Mouse (Mus musculus) cerebellum, adult 2 months (tissue): Measurements from ENCODE around the gene Tac4. TPM values are rescaled to one million over a fixed set of nuclear protein-coding genes. Genes with fewer than 3 reads are reported as not detected.
A peak's percentile ranks its signal among the peaks of the same experiment; 100 is the strongest.

Experiments
- DNase-seq, 2 experiments: peaks; one replicate each; pipeline ENCODE4 v3.0.0; 2021
- H3K27ac ChIP-seq: fragments of 200-500 bp; 2 replicates; pipeline ENCODE4 v1.5.1; 2012; ENCODE audit warnings: low read length, control low read depth, inconsistent platforms; ENCODE audit not compliant: insufficient read depth
- H3K27me3 ChIP-seq: fragments of 200-500 bp; 2 replicates; pipeline ENCODE4 v1.6.1; 2012; ENCODE audit warnings: inconsistent platforms, mild to moderate bottlenecking, low read length, moderate library complexity; ENCODE audit not compliant: control insufficient read depth, insufficient read depth
- H3K4me1 ChIP-seq: fragments of 200-500 bp; 2 replicates; pipeline ENCODE4 v1.6.1; 2011; ENCODE audit warnings: low read length; ENCODE audit not compliant: control insufficient read depth, insufficient read depth
- H3K4me3 ChIP-seq: fragments of 200-500 bp; replicated peaks from 2 replicates; pipeline ENCODE3; 2011; ENCODE audit warnings: mild to moderate bottlenecking, low read depth, low read length, control low read depth; ENCODE audit not compliant: insufficient read depth
- CTCF ChIP-seq: fragments of 200-500 bp; IDR thresholded peaks from 2 replicates; pipeline ENCODE4 v1.5.1; 2011; ENCODE audit warnings: low read depth, mild to moderate bottlenecking, control low read depth, low read length, moderate library complexity, borderline replicate concordance; ENCODE audit not compliant: insufficient read depth
- POLR2A ChIP-seq: fragments of 200-500 bp; IDR thresholded peaks from 2 replicates; pipeline ENCODE4 v1.6.1; 2011; ENCODE audit warnings: low read length, control low read depth, borderline replicate concordance; ENCODE audit not compliant: insufficient read depth
- WGBS: fragments of 180-500 bp; shearing (Covaris S2); methylation state at CpG from one replicate; pipeline ENCODE4 v1.1.7; 2018; 5-methylcytosine and 5-hydroxymethylcytosine counted together
- polyA plus RNA-seq: library from polyadenylated mRNA; depleted of rRNA; stranded (reverse); fragments of >200 nt; gene quantifications from 2 replicates; pipeline ENCODE4 v1.2.3, GENCODE M21; 2012

Gene Tac4
- polyA plus RNA-seq, 1 experiment: 0.26 TPM

DNA sequence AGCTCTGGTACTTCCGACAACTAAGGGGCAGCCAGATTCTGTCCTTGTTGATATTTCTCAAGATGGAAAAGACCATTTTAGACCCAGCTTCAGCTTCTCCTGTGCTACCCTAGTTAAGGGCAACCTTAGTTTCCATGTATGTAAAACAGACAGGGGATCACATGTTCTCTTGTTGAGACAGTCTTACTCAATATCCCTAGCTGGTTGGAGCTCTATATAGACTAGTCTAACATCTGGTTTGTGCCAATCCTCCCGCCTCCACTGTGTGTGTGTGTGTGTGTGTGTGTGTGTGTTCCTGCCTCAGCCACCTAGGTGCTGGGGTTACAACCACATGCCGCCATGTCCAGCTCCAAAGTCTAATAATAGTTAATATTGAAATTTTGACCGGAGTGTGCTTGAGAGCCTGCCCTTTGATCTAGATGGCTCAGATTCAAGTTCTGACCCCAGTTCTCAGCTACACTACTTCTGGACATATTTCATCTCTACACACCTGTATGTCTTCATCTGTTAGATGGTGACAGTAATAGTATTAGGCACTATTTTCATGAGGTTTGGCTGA, 3.2 kb downstream of the Tac4 start:
- H3K4me3 ChIP-seq: no peak overlapping the region

DNA sequence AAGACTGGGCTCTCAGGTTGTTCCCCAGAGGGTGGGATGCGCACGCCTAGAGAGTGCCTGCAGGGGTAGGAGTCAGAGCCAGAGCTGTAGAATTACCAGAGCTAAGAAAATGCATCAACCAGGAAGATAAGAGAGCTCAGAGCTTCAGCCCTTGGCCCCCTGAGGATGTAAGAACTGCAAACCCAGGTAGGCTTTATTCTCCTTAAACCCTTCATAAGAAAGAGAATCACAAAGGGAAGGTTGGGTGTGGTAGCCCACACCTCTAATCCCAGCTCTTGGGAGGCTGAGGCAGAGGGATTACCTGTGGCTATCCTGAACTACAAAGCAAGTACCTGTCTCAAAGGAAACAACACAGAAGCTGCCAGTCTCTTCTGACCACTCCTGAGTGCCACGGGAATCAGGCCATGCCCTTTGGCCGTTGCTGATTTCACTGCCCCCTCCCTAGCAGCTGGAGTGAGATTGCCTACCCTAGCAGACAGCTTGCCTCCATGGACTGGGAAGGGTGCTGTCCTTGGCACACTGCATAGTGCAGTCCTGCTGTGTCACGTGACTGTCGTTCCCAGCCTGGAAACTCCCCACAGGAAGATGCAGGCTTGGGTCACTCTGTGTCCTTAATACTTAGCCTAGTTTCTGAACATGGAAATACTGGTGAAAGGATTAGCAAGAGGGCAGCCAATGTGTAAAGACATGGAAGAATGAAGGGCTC, 5.4 kb downstream of the Tac4 start:
- H3K4me1 ChIP-seq: peaks cover 13% of the 10 kb centered on the region
- no peak for DNase-seq
- no peak overlapping the region for H3K4me3 ChIP-seq
- TF ChIP-seq CTCF (no peak), POLR2A (no peak)
- H3K27me3 ChIP-seq: no peaks in the 10 kb centered on the region
- 36% methylated on average over 6 of the region's 6 CpGs for WGBS
- H3K27ac ChIP-seq: no peak overlapping the region

More for the DNA sequence above, 3.2 kb downstream of the Tac4 start:
- Histone ChIP-seq H3K27me3 (no peaks in the 10 kb centered on the region), H3K27ac (no peak overlapping the region), H3K4me1 (peaks cover 17% of the 10 kb centered on the region)
- TF ChIP-seq CTCF (no peak), POLR2A (no peak)
- no peak for DNase-seq
- 83% methylated on average over 4 of the region's 4 CpGs for WGBS

DNA sequence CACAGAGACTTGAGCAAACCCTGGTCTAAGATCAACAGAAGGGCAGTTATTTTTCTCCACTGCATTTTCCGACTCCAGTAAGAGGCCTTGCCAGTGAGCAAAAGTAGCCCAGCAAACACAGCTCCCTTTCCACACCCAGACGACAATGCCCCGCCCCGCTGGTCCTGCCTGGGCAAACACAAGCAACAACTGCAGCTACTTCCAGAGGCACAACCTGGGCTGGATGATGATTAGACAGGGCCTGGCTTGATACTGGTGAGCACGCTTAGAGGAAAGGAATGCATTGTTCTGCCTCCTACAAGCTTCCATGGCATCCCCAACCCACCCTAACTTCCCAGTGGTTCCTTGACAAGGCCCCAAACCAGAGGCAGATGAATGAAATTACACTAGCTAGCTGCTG, 12.3 kb downstream of the Tac4 start:
- Histone ChIP-seq H3K27me3 (no peaks in the 10 kb centered on the region), H3K27ac (no peak overlapping the region), H3K4me1 (no peaks in the 10 kb centered on the region; the same call in 1 of the 2 replicates), H3K4me3 (no peak overlapping the region)
- no peak for DNase-seq
- TF ChIP-seq CTCF (no peak), POLR2A (no peak)
- 86% methylated on average over 5 of the region's 5 CpGs for WGBS

DNA sequence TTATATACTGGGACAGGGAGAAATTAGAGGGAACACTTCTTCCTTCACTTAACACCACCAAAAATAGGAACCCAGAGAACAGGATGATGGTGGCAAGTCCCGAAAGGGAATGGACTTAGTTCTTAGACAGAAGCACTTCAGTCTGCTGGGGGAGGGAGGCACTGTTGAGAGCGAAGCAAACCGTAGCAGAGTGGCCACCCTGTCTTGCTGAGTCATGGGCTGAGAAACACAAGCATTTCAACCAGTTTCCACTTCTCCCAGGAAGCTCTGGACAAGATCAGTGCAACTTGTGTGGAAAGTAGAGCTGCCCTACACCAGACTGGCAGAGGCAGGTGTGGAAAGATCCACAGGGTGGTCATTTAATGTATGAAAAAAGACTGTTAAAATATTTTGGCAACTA, 13.3 kb downstream of the Tac4 start:
- H3K4me3 ChIP-seq: no peak overlapping the region
- TF ChIP-seq CTCF (no peak), POLR2A (no peak)
- H3K27me3 ChIP-seq: no peaks in the 10 kb centered on the region
- H3K4me1 ChIP-seq: no peaks in the 10 kb centered on the region
- WGBS: 86% methylated on average over 3 of the region's 3 CpGs
- no peak overlapping the region for H3K27ac ChIP-seq
- no peak for DNase-seq

DNA sequence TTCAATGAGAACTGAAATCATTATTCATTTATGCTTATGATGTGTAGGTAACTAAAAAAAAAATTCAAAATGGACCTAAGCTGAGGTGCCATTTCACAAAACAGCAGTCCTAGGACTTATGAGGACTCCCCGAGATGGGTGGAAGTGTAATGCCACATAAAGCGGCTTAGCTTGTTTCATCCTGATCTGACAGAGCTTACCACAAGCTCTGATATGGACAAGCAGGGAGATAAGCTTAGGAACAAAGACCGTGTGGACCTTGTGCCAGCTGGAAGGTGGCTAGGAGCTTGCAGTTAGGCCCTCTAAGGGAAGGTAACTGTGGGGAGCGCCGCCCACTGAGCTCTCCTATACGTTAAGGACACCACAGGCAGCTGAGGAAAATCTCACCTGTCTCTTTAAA, 14.7 kb downstream of the Tac4 start:
- Histone ChIP-seq H3K4me1 (no peaks in the 10 kb centered on the region), H3K4me3 (no peak overlapping the region), H3K27me3 (no peaks in the 10 kb centered on the region), H3K27ac (no peak overlapping the region)
- 92% methylated on average over 6 of the region's 6 CpGs for WGBS
- DNase-seq: no peak
- TF ChIP-seq CTCF: no peak
- no peak for TF ChIP-seq POLR2A

DNA sequence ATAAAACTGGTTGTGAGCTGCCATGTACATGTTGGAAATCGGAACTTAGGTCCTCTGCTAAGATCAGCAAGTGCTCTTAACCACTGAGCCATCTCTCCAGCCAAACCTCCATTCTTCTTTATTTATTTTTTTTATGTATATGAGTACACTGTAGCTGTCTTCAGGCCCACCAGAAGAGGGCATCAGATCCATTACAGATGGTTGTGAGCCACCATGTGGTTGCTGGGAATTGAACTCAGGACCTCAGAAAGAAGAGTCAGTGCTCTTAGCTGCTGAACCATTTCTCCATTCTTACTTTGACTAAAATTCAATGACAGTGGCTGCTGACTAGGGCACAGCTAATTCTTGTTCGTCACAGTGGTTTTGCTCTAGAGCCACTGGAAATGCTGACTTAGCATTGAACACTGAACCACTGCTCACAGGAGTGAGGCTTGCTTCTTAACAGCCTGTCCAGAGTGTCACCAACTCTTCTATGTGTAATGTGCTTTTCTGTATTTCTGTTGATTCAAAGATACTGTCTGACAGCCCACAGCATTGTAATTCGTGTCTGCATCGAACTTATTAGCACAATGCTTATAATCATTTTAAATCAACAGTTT, 17.8 kb downstream of the Tac4 start:
- Histone ChIP-seq H3K4me1 (peaks cover 2% of the 10 kb centered on the region; the same call in 1 of the 2 replicates), H3K27me3 (no peaks in the 10 kb centered on the region), H3K27ac (no peak overlapping the region), H3K4me3 (no peak overlapping the region)
- no peak for DNase-seq
- TF ChIP-seq CTCF: no peak
- TF ChIP-seq POLR2A: no peak
- WGBS: 95% methylated on average over 4 of the region's 4 CpGs

DNA sequence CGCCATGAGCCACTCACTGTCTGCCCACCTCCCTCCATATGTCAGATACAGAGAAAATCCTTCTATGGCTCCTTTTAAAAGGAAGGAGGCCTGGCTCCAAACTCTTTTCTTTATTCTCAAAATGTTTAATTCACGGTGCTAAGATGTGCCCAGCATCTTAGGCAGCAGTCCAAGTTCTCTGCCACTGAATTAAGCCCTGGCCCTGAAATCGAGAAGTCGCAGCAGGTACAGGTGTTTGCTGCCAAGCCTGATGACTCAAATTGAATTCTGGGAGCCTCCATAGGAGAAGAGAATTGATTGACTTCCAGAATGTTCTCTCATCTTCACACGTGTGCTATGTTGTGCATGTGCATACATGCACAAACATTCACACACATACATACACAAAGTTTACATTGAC, 21.0 kb downstream of the Tac4 start:
- no peak overlapping the region for H3K27ac ChIP-seq
- H3K27me3 ChIP-seq: no peaks in the 10 kb centered on the region
- peaks cover 2% of the 10 kb centered on the region; the same call in 1 of the 2 replicates for H3K4me1 ChIP-seq
- peak; percentile 51 to 78 for DNase-seq
- TF ChIP-seq CTCF (no peak), POLR2A (no peak)
- H3K4me3 ChIP-seq: no peak overlapping the region
- WGBS: 22% methylated on average over 5 of the region's 5 CpGs

DNA sequence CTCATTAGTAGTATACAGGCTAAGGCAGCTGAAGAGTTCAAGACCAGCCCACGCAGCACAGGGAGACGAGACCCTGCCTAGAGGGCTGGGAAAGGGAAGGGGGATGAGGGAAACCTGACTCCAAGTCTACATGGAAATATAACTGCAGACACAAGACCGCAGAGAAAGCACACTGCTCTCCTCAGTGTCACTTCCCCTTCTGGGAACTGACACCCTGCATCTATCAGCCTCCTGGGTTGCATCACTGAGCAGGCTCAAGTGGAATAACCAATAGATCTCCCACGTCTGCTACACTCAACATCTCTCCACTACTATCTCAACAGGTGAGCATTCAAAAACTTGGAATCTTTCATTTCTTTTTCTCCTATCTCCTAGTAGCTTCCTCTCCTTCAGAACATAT, 30.7 kb downstream of the Tac4 start:
- WGBS: 80% methylated on average over 4 of the region's 4 CpGs
- no peak for DNase-seq
- Histone ChIP-seq H3K4me3 (no peak overlapping the region), H3K27me3 (no peaks in the 10 kb centered on the region), H3K27ac (no peak overlapping the region), H3K4me1 (no peaks in the 10 kb centered on the region)
- TF ChIP-seq CTCF (no peak), POLR2A (no peak)
